Mouse (Mus musculus) lung, embryonic 15.5 days (tissue): ENCODE results near the gene Rimkla. TPM values are rescaled to one million over a fixed set of nuclear protein-coding genes. Genes with fewer than 3 reads are reported as not detected.

Experiments
- ATAC-seq: fragments of 200-750 bp; cut with Nextera tagmentation; 2 replicates; pipeline ENCODE4 v1.8.0; 2017; ENCODE audit warnings: moderate number of reproducible peaks, borderline replicate concordance; ENCODE audit not compliant: low FRiP score, low TSS enrichment; ENCODE audit errors: extremely low read depth
- H3K27ac ChIP-seq: fragments of 300-500 bp; sonication (generic); 2 replicates; pipeline ENCODE4 v1.5.1; 2015; ENCODE audit warnings: moderate library complexity, mild to moderate bottlenecking, inconsistent platforms
- H3K27me3 ChIP-seq: fragments of 300-500 bp; sonication (generic); 2 replicates; pipeline ENCODE4 v1.6.1; 2015; ENCODE audit warnings: inconsistent platforms
- H3K36me3 ChIP-seq: fragments of 300-500 bp; sonication (generic); 2 replicates; pipeline ENCODE4 v1.6.1; 2015; ENCODE audit warnings: inconsistent platforms
- H3K4me1 ChIP-seq: fragments of 300-500 bp; sonication (generic); 2 replicates; pipeline ENCODE4 v1.6.1; 2015; ENCODE audit warnings: inconsistent platforms
- H3K4me2 ChIP-seq: fragments of 300-500 bp; sonication (generic); 2 replicates; pipeline ENCODE4 v1.6.1; 2015; ENCODE audit warnings: inconsistent platforms, mild to moderate bottlenecking, moderate library complexity
- H3K4me3 ChIP-seq: fragments of 300-500 bp; sonication (generic); 2 replicates; pipeline ENCODE4 v1.5.1; 2015; ENCODE audit warnings: mild to moderate bottlenecking, inconsistent platforms
- H3K9ac ChIP-seq: fragments of 300-500 bp; sonication (generic); 2 replicates; pipeline ENCODE4 v1.6.1; 2015; ENCODE audit warnings: inconsistent platforms
- H3K9me3 ChIP-seq: fragments of 300-500 bp; sonication (generic); 2 replicates; pipeline ENCODE4 v1.6.1; 2016; ENCODE audit warnings: inconsistent platforms
- WGBS: fragments of 180-500 bp; shearing (Covaris S2); methylation state at CpG from one replicate; pipeline ENCODE4 v1.1.7; 2015; 5-methylcytosine and 5-hydroxymethylcytosine counted together
- polyA plus RNA-seq: library from polyadenylated mRNA; unstranded; fragments of >200 nt; fragmentation: Nextera tagmentation; extraction: Ambion mirVana; gene quantifications from 2 replicates; pipeline ENCODE4 v1.2.1, GENCODE M21; 2015

The Rimkla gene
- polyA plus RNA-seq, 1 experiment from 2014 or later: 1.0 TPM

DNA sequence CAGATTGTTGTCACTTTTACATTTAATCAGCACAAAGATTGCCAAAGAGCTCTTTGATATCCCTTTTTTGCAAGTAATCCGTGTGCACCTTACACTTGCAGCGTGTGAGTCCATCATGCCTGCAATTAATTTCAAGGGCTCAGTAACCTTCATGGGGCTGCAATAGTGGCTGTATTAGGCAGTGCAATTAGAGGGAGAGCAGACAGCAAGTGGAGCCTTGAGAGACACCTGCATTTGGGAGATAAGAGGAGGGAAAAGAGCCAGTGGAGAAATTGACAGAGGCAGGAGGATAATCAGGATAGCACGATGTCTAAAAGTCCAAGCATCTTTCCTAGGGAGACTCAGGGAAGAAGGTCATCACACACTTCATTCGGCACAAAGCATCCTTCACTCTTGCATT lies 31.1 kb upstream of the Rimkla start:
- 78% methylated on average over 4 of the region's 4 CpGs for WGBS
- ATAC-seq: no peak

GRCm38 (mm10) chr4:119512731-119513141 lies 20.3 kb upstream of the Rimkla start:
- no peaks in the 10 kb centered on the region for H3K27me3 ChIP-seq
- H3K9ac ChIP-seq: no peak overlapping the region
- no peak; the same call in 1 of the 2 replicates for ATAC-seq
- no peaks in the 10 kb centered on the region for H3K36me3 ChIP-seq
- H3K9me3 ChIP-seq: no peaks in the 10 kb centered on the region
- H3K4me1 ChIP-seq: 0 out of 2 replicates have a peak, but pooled peaks cover 4% of the 10 kb centered on the region
- 25% methylated on average over 3 of the region's 3 CpGs for WGBS
- no peak overlapping the region for H3K27ac ChIP-seq
- H3K4me3 ChIP-seq: no peak overlapping the region
- no peak overlapping the region for H3K4me2 ChIP-seq

More for the DNA sequence above, 31.1 kb upstream of the Rimkla start:
- no peaks in the 10 kb centered on the region for H3K36me3 ChIP-seq
- no peak overlapping the region for H3K4me2 ChIP-seq
- H3K4me1 ChIP-seq: no peaks in the 10 kb centered on the region
- no peak overlapping the region for H3K9ac ChIP-seq
- no peaks in the 10 kb centered on the region for H3K27me3 ChIP-seq
- no peaks in the 10 kb centered on the region for H3K9me3 ChIP-seq
- H3K4me3 ChIP-seq: no peak overlapping the region
- H3K27ac ChIP-seq: no peak overlapping the region

- WGBS: 59% methylated on average over 2 of the region's 2 CpGs
- Histone ChIP-seq H3K36me3 (no peaks in the 10 kb centered on the region), H3K27me3 (no peaks in the 10 kb centered on the region), H3K27ac (no peak overlapping the region), H3K9me3 (no peaks in the 10 kb centered on the region), H3K4me1 (0 out of 2 replicates have a peak, but pooled peaks cover 4% of the 10 kb centered on the region), H3K9ac (no peak overlapping the region), H3K4me2 (no peak overlapping the region), H3K4me3 (no peak overlapping the region)
- ATAC-seq: no peak
Observed at GRCm38 (mm10) chr4:119511591-119511990, 19.2 kb upstream of the Rimkla start.

DNA sequence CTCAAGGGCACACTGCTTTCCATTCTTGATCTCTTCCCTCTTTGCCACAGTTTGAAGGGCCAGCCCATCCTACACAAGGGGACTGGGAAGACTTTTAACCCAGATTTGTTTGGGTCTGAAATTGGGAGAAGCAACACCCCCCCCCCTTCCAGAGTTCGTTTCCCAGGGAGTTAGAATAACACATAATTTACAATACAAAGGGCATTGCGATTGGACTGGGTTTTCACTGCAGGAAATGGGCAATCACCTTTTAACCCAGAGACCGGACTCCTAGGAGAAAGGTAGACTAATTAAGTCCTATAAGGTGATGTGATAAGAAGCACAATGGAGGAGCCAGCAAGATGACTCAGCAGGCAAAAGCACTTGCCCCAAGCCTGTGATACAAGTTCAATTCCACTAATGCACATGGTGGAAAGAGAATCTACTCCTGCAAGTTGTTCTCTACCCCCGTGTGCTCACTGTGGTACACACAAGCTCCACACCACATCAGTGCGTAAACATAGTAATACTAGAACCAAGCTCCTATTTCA lies 6.0 kb upstream of the Rimkla start:
- WGBS: 67% methylated on average over 5 of the region's 5 CpGs
- Histone ChIP-seq H3K4me3 (no peak overlapping the region), H3K9me3 (no peaks in the 10 kb centered on the region), H3K36me3 (no peaks in the 10 kb centered on the region), H3K4me2 (no peak overlapping the region), H3K27me3 (peaks cover 18% of the 10 kb centered on the region; the same call in 1 of the 2 replicates), H3K4me1 (no peaks in the 10 kb centered on the region), H3K9ac (no peak overlapping the region), H3K27ac (no peak overlapping the region)
- ATAC-seq: no peak

DNA sequence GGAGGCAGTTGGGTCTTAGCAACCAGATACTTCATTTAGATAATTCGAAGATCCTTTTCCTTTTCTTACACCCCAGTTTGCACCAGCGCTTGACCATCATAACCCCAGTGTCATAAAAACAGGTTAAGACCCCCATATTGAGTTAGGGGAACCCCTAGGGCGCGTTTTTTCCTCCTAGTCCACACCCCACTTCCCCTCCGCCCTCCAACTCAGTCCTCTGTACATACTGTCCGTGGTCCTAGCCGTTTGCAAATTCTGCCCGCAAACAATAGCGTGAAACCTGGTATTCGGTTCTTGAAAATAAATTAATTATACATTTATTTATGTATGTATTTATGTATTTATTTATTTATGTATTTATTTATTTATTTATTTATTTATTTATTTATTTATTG lies 502 bp upstream of the Rimkla start:
- Histone ChIP-seq H3K9me3 (no peaks in the 10 kb centered on the region), H3K27ac (no peak overlapping the region), H3K9ac (0 out of 2 replicates have a peak overlapping the region, but pooled peaks have one; percentile 25), H3K4me2 (peak overlapping the region; percentile 92), H3K36me3 (no peaks in the 10 kb centered on the region), H3K4me1 (peaks cover 4% of the 10 kb centered on the region; the same call in 1 of the 2 replicates), H3K4me3 (peak overlapping the region; percentile 53), H3K27me3 (peaks cover 45% of the 10 kb centered on the region)
- ATAC-seq: no peak
- WGBS: 36% methylated on average over 10 of the region's 10 CpGs

DNA sequence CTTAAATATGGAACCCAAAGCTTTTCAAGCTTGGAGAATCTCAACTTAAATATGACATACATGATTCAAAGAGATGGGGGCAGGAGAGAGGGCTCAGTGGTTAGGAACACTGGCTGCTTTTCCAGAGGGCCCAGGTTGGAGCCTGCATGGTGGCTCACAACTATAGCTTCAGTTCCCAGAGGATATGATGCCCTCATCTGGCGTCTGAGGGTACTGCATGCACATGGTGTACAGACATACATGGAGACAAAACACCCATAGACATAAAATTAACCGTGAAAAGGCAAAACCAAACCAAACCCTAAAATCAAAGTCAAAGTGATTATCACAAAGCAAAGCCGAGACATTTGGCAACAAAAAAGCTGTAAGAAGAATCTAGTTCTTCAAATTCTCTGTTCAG lies 1.6 kb downstream of the Rimkla start:
- peaks cover 41% of the 10 kb centered on the region for H3K27me3 ChIP-seq
- H3K36me3 ChIP-seq: no peaks in the 10 kb centered on the region
- H3K9me3 ChIP-seq: no peaks in the 10 kb centered on the region
- H3K27ac ChIP-seq: no peak overlapping the region
- no peak overlapping the region for H3K9ac ChIP-seq
- no peak overlapping the region for H3K4me3 ChIP-seq
- H3K4me2 ChIP-seq: no peak overlapping the region
- WGBS: 66% methylated on average over 3 of the region's 3 CpGs
- no peak for ATAC-seq
- peaks cover 4% of the 10 kb centered on the region; the same call in 1 of the 2 replicates for H3K4me1 ChIP-seq

GRCm38 (mm10) chr4:119489666-119490065 lies 2.8 kb downstream of the Rimkla start:
- Histone ChIP-seq H3K9me3 (no peaks in the 10 kb centered on the region), H3K4me2 (no peak overlapping the region), H3K4me1 (peaks cover 5% of the 10 kb centered on the region), H3K36me3 (no peaks in the 10 kb centered on the region), H3K27me3 (peaks cover 40% of the 10 kb centered on the region), H3K4me3 (no peak overlapping the region), H3K9ac (no peak overlapping the region), H3K27ac (no peak overlapping the region)
- 88% methylated on average over 10 of the region's 10 CpGs for WGBS
- ATAC-seq: no peak

DNA sequence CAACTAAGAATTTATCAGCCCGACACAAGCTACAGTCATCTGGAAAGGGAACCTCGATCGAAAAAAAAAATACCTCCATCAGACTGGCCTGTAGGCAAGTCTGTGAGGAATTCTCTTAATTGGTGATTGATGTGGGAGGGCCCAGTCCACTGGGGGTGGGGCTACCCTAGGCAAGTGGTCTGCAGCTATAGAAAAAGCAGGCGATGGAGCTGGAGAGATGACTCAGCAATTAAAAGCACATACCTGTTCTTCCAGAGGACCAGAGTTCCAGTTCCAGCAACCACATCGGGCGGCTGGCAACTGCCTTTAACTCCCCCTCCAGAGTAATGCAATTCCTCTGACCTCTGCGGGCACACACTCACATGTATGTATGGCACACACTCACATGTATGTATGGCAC lies 7.5 kb downstream of the Rimkla start:
- 66% methylated on average over 7 of the region's 7 CpGs for WGBS
- Histone ChIP-seq H3K27ac (no peak overlapping the region), H3K9me3 (no peaks in the 10 kb centered on the region), H3K27me3 (no peaks in the 10 kb centered on the region), H3K4me3 (no peak overlapping the region), H3K4me1 (peaks cover 4% of the 10 kb centered on the region; the same call in 1 of the 2 replicates), H3K4me2 (no peak overlapping the region), H3K9ac (no peak overlapping the region), H3K36me3 (no peaks in the 10 kb centered on the region)
- ATAC-seq: no peak

GRCm38 (mm10) chr4:119483051-119483450 lies 9.4 kb downstream of the Rimkla start:
- H3K4me3 ChIP-seq: no peak overlapping the region
- WGBS: 45% methylated on average over 9 of the region's 9 CpGs
- no peaks in the 10 kb centered on the region for H3K9me3 ChIP-seq
- no peak overlapping the region for H3K27ac ChIP-seq
- H3K9ac ChIP-seq: no peak overlapping the region
- ATAC-seq: no peak
- peaks cover 4% of the 10 kb centered on the region; the same call in 1 of the 2 replicates for H3K4me1 ChIP-seq
- no peak overlapping the region for H3K4me2 ChIP-seq
- H3K36me3 ChIP-seq: no peaks in the 10 kb centered on the region
- H3K27me3 ChIP-seq: no peaks in the 10 kb centered on the region

DNA sequence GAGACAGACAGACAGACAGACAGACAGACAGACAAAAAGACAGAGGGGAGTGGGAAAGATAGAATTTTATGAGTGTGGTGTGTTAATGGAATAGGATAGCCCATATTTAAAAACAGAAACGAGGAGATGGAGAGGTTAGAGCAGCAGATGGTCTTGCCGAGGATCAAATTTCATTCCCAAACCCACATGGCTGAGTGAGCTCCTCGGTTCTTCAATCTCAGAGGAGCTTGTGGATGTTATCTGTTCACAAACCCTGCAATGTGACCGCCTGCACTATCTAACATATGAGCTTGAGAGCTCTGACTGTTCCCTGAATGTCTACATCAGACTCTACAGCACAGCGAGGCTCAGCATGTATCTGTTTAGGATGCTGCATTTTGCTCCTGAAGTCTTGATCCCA lies 19.3 kb downstream of the Rimkla start:
- no peaks in the 10 kb centered on the region for H3K36me3 ChIP-seq
- no peak overlapping the region for H3K4me2 ChIP-seq
- H3K27ac ChIP-seq: no peak overlapping the region
- ATAC-seq: no peak
- H3K9me3 ChIP-seq: no peaks in the 10 kb centered on the region
- WGBS: 24% methylated on average over 5 of the region's 5 CpGs
- no peaks in the 10 kb centered on the region for H3K27me3 ChIP-seq
- H3K9ac ChIP-seq: no peak overlapping the region
- H3K4me1 ChIP-seq: no peaks in the 10 kb centered on the region; the same call in 1 of the 2 replicates
- no peak overlapping the region for H3K4me3 ChIP-seq

DNA sequence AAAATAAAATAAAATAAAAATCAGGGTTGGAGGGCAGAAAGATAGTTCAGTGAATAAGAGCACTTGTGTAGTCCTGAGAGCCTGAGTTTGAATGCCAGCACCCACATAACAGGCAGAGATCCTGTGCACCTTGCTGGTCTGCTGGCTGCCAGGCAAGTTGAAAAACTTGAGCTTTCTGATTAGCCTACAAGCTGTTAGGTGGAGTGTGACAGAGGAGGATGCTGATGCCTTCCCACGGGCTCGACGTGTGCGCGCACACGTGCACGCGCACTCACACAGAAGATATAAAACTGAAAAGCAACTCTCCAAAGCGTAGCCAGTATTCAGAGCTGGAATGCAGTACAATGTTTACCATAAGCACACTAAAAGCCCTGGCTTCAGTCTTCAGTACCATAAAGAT lies 19.9 kb downstream of the Rimkla start:
- Histone ChIP-seq H3K9ac (no peak overlapping the region), H3K27me3 (no peaks in the 10 kb centered on the region), H3K4me2 (no peak overlapping the region), H3K27ac (no peak overlapping the region), H3K9me3 (no peaks in the 10 kb centered on the region), H3K4me1 (no peaks in the 10 kb centered on the region; the same call in 1 of the 2 replicates), H3K4me3 (no peak overlapping the region), H3K36me3 (no peaks in the 10 kb centered on the region)
- 46% methylated on average over 9 of the region's 9 CpGs for WGBS
- ATAC-seq: no peak

DNA sequence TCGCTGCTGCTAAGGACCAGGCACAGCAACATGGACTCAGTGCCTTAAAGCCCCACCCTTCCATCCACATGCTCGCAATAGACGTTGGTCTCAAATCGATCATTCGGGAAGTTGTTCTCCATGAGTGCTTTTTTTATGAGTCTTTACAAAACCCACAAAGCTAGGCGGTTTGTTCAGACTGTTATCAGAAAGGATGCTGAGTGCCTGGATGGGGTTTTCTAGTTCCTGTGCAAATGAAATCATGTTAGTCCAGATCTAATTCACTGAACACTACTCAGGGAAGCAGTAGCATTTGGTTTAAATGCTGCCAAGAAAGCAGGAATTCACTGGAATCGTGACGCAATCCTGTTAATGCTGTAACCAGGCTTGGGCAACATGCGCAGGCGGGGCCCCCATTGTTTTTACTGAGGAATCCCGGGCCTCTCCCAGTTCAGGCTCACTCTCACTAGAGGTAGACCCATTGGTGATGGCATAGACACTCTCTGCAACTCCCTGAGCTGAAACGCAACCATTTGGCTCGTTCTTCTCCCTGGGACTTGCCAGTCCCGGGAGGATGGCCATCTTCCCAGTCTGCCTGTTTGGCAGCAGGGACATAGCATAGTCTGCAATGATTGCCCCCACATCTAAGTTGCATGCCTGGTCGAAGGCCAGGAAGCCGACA lies 24.6 kb downstream of the Rimkla start:
- ATAC-seq: no peak
- H3K27ac ChIP-seq: no peak overlapping the region

More for the DNA sequence above, 24.6 kb downstream of the Rimkla start:
- H3K9ac ChIP-seq: no peak overlapping the region
- 78% methylated on average over 16 of the region's 16 CpGs for WGBS
- H3K4me1 ChIP-seq: peaks cover 13% of the 10 kb centered on the region
- H3K9me3 ChIP-seq: no peaks in the 10 kb centered on the region
- no peak overlapping the region for H3K4me3 ChIP-seq
- H3K27me3 ChIP-seq: no peaks in the 10 kb centered on the region
- H3K36me3 ChIP-seq: no peaks in the 10 kb centered on the region
- H3K4me2 ChIP-seq: no peak overlapping the region
